Mouse (Mus musculus): ENCODE results near the gene Vps4b.

GRCm38 (mm10) chr1:106814864-106815263, 18.3 kb upstream of the Vps4b start:
- TF ChIP-seq HCFC1 (IDR thresholded peaks at IDR 0.05; ENCODE audit: borderline replicate concordance, insufficient read depth, low read length) = no peak
- TF ChIP-seq CHD2 (IDR thresholded peaks at IDR 0.05; ENCODE audit: low read depth, low read length) = no peak
